Mouse (Mus musculus): ENCODE measurements around the gene Fam186a. TPM values are rescaled to one million over a fixed set of nuclear protein-coding genes. Genes with fewer than 3 reads are reported as not detected.

Fam186a gene
- polyA plus RNA-seq, 1 experiment from 2014 or later, result not detected

Other genes starting within 250 kb of the Fam186a start
- 1.4 and 1.7 TPM in 2 replicates for gene Gpd1, start 249.5 kb downstream of the Fam186a start, polyA plus RNA-seq (2015; fragmentation: Nextera tagmentation; extraction: Ambion mirVana)
- 142 and 164 TPM in 2 replicates for gene Cox14, start 241.4 kb downstream of the Fam186a start, polyA plus RNA-seq (2015; fragmentation: Nextera tagmentation; extraction: Ambion mirVana)
- 79.7 and 83.8 TPM in 2 replicates for gene Cers5, start 194.2 kb downstream of the Fam186a start, polyA plus RNA-seq (2015; fragmentation: Nextera tagmentation; extraction: Ambion mirVana)
- 11.8 and 15.2 TPM in 2 replicates for gene Lima1, start 91.6 kb downstream of the Fam186a start, polyA plus RNA-seq (2015; fragmentation: Nextera tagmentation; extraction: Ambion mirVana)
- gene Larp4, start 3.0 kb upstream of the Fam186a start, polyA plus RNA-seq (2015; fragmentation: Nextera tagmentation; extraction: Ambion mirVana), result 22.0 and 22.3 TPM in 2 replicates
- 16.5 and 18.3 TPM in 2 replicates for gene Dip2b, start 71.6 kb upstream of the Fam186a start, polyA plus RNA-seq (2015; fragmentation: Nextera tagmentation; extraction: Ambion mirVana)